Mouse (Mus musculus): Measurements from ENCODE around the gene 9030612E09Rik. TPM values are rescaled to one million over a fixed set of nuclear protein-coding genes. Genes with fewer than 3 reads are reported as not detected.
A peak's percentile ranks its signal among the peaks of the same experiment; 100 is the strongest.

The 9030612E09Rik gene
- polyA plus RNA-seq, 1 experiment from 2014 or later, result 1.5 TPM

- peak; percentile 57 for ATAC-seq (ENCODE audit: low FRiP score)
- H3K4me1 ChIP-seq (ENCODE audit: control insufficient read depth, insufficient read depth, low read length), result peaks cover 14% of the 10 kb centered on the region
- 0% methylated on average over 21 of the region's 38 CpGs for WGBS
Measured at GRCm38 (mm10) chr10:43173828-43174325, 627 bp upstream of the 9030612E09Rik start.

GRCm38 (mm10) chr10:43175156-43175601 lies 675 bp downstream of the 9030612E09Rik start:
- Histone ChIP-seq H3K4me1 (ENCODE audit: control insufficient read depth, insufficient read depth, low read length) (peaks cover 14% of the 10 kb centered on the region), H3K4me2 (peak overlapping the region; percentile 90), H3K9me3 (ENCODE audit: control insufficient read depth, low read length) (no peaks in the 10 kb centered on the region), H3K27ac (ENCODE audit: low read depth, low read length) (peak overlapping the region; percentile 85; the same call in 1 of the 2 replicates), H3K4me3 (ENCODE audit: low read depth, low read length) (peak overlapping the region; percentile 90), H3K27me3 (ENCODE audit: control insufficient read depth, insufficient read depth, low read length) (peaks cover 8% of the 10 kb centered on the region), H3K9ac (ENCODE audit: low read length) (peak overlapping the region; percentile 90), H3K36me3 (ENCODE audit: control insufficient read depth, insufficient read depth, low read length) (no peaks in the 10 kb centered on the region)
- WGBS, result under 1% methylated on average over 18 of the region's 18 CpGs
- peak; percentile 96 for DNase-seq (ENCODE audit: low spot score, missing footprints)
- peak; percentile 53 for ATAC-seq (ENCODE audit: low FRiP score)

More at GRCm38 (mm10) chr10:43173828-43174325, 627 bp upstream of the 9030612E09Rik start:
- Histone ChIP-seq H3K27ac (ENCODE audit: low read depth, low read length) (peak overlapping the region; percentile 85), H3K4me2 (peak overlapping the region; percentile 90), H3K4me3 (ENCODE audit: low read depth, low read length) (peak overlapping the region; percentile 90), H3K27me3 (ENCODE audit: control insufficient read depth, insufficient read depth, low read length) (peaks cover 8% of the 10 kb centered on the region), H3K9ac (ENCODE audit: low read length) (peak overlapping the region; percentile 90), H3K36me3 (ENCODE audit: control insufficient read depth, insufficient read depth, low read length) (no peaks in the 10 kb centered on the region), H3K9me3 (ENCODE audit: control insufficient read depth, low read length) (no peaks in the 10 kb centered on the region)
- DNase-seq (ENCODE audit: low spot score, missing footprints), result peak; percentile 95

- no peak overlapping the region for H3K4me2 ChIP-seq
- 61% methylated on average over 5 of the region's 5 CpGs for WGBS
- ATAC-seq (ENCODE audit: low FRiP score), result peak; percentile 19; the same call in 1 of the 2 replicates
- no peak for DNase-seq (ENCODE audit: low spot score, missing footprints)
- H3K36me3 ChIP-seq (ENCODE audit: control insufficient read depth, insufficient read depth, low read length), result no peaks in the 10 kb centered on the region
- H3K9me3 ChIP-seq (ENCODE audit: control insufficient read depth, low read length), result no peaks in the 10 kb centered on the region
- no peak overlapping the region for H3K27ac ChIP-seq (ENCODE audit: low read depth, low read length)
- no peaks in the 10 kb centered on the region; the same call in 1 of the 2 replicates for H3K4me1 ChIP-seq (ENCODE audit: control insufficient read depth, insufficient read depth, low read length)
- peaks cover 6% of the 10 kb centered on the region for H3K27me3 ChIP-seq (ENCODE audit: control insufficient read depth, insufficient read depth, low read length)
- no peak overlapping the region for H3K4me3 ChIP-seq (ENCODE audit: low read depth, low read length)
- H3K9ac ChIP-seq (ENCODE audit: low read length), result no peak overlapping the region
Measured at GRCm38 (mm10) chr10:43180313-43180912, 5.9 kb downstream of the 9030612E09Rik start.

- no peak for ATAC-seq (ENCODE audit: low FRiP score)
- no peaks in the 10 kb centered on the region for H3K9me3 ChIP-seq (ENCODE audit: control insufficient read depth, low read length)
- H3K9ac ChIP-seq (ENCODE audit: low read length), result no peak overlapping the region
- no peak overlapping the region for H3K4me2 ChIP-seq
- H3K4me1 ChIP-seq (ENCODE audit: control insufficient read depth, insufficient read depth, low read length), result no peaks in the 10 kb centered on the region
- H3K27me3 ChIP-seq (ENCODE audit: control insufficient read depth, insufficient read depth, low read length), result no peaks in the 10 kb centered on the region
- 90% methylated on average over 2 of the region's 2 CpGs for whole genome bisulfite sequencing
- no peak overlapping the region for H3K27ac ChIP-seq (ENCODE audit: low read depth, low read length)
- no peak for DNase-seq (ENCODE audit: low spot score, missing footprints)
- no peaks in the 10 kb centered on the region for H3K36me3 ChIP-seq (ENCODE audit: control insufficient read depth, insufficient read depth, low read length)
- H3K4me3 ChIP-seq (ENCODE audit: low read depth, low read length), result no peak overlapping the region
Measured at GRCm38 (mm10) chr10:43200206-43200605, 25.7 kb downstream of the 9030612E09Rik start.

- H3K4me2 ChIP-seq, result no peak overlapping the region
- H3K9me3 ChIP-seq (ENCODE audit: control insufficient read depth, low read length), result no peaks in the 10 kb centered on the region
- DNase-seq (ENCODE audit: low spot score, missing footprints), result no peak
- H3K36me3 ChIP-seq (ENCODE audit: control insufficient read depth, insufficient read depth, low read length), result no peaks in the 10 kb centered on the region
- no peak overlapping the region for H3K27ac ChIP-seq (ENCODE audit: low read depth, low read length)
- no peaks in the 10 kb centered on the region for H3K27me3 ChIP-seq (ENCODE audit: control insufficient read depth, insufficient read depth, low read length)
- no peaks in the 10 kb centered on the region for H3K4me1 ChIP-seq (ENCODE audit: control insufficient read depth, insufficient read depth, low read length)
- no peak for ATAC-seq (ENCODE audit: low FRiP score)
- H3K9ac ChIP-seq (ENCODE audit: low read length), result no peak overlapping the region
- 86% methylated on average over 3 of the region's 3 CpGs for WGBS
- no peak overlapping the region for H3K4me3 ChIP-seq (ENCODE audit: low read depth, low read length)
Measured at GRCm38 (mm10) chr10:43203865-43204264, 29.4 kb downstream of the 9030612E09Rik start.

GRCm38 (mm10) chr10:43211866-43212265 lies 37.4 kb downstream of the 9030612E09Rik start:
- Histone ChIP-seq H3K27me3 (ENCODE audit: control insufficient read depth, insufficient read depth, low read length) (no peaks in the 10 kb centered on the region), H3K9ac (ENCODE audit: low read length) (no peak overlapping the region), H3K4me1 (ENCODE audit: control insufficient read depth, insufficient read depth, low read length) (no peaks in the 10 kb centered on the region), H3K9me3 (ENCODE audit: control insufficient read depth, low read length) (no peaks in the 10 kb centered on the region; the same call in 1 of the 2 replicates), H3K27ac (ENCODE audit: low read depth, low read length) (no peak overlapping the region), H3K36me3 (ENCODE audit: control insufficient read depth, insufficient read depth, low read length) (no peaks in the 10 kb centered on the region), H3K4me3 (ENCODE audit: low read depth, low read length) (no peak overlapping the region), H3K4me2 (no peak overlapping the region)
- ATAC-seq (ENCODE audit: low FRiP score) (no peak), DNase-seq (ENCODE audit: low spot score, missing footprints) (no peak)
- whole genome bisulfite sequencing, result 31% methylated on average over 6 of the region's 6 CpGs

- Histone ChIP-seq H3K36me3 (ENCODE audit: control insufficient read depth, insufficient read depth, low read length) (no peaks in the 10 kb centered on the region), H3K9ac (ENCODE audit: low read length) (no peak overlapping the region), H3K4me1 (ENCODE audit: control insufficient read depth, insufficient read depth, low read length) (peaks cover 2% of the 10 kb centered on the region; the same call in 1 of the 2 replicates), H3K4me3 (ENCODE audit: low read depth, low read length) (no peak overlapping the region), H3K4me2 (no peak overlapping the region), H3K27me3 (ENCODE audit: control insufficient read depth, insufficient read depth, low read length) (no peaks in the 10 kb centered on the region), H3K27ac (ENCODE audit: low read depth, low read length) (no peak overlapping the region), H3K9me3 (ENCODE audit: control insufficient read depth, low read length) (no peaks in the 10 kb centered on the region)
- DNase-seq (ENCODE audit: low spot score, missing footprints), result no peak
- 92% methylated on average over 13 of the region's 13 CpGs for WGBS
- ATAC-seq (ENCODE audit: low FRiP score), result no peak
Measured at GRCm38 (mm10) chr10:43217361-43217900, 42.9 kb downstream of the 9030612E09Rik start.

- WGBS, result 24% methylated on average over 7 of the region's 7 CpGs
- peaks cover 2% of the 10 kb centered on the region; the same call in 1 of the 2 replicates for H3K4me1 ChIP-seq (ENCODE audit: control insufficient read depth, insufficient read depth, low read length)
- H3K36me3 ChIP-seq (ENCODE audit: control insufficient read depth, insufficient read depth, low read length), result no peaks in the 10 kb centered on the region
- peak overlapping the region; percentile 85 for H3K4me3 ChIP-seq (ENCODE audit: low read depth, low read length)
- H3K27ac ChIP-seq (ENCODE audit: low read depth, low read length), result peak overlapping the region; percentile 88; the same call in 1 of the 2 replicates
- peak overlapping the region; percentile 95 for H3K9ac ChIP-seq (ENCODE audit: low read length)
- DNase-seq (ENCODE audit: low spot score, missing footprints) (peak; percentile 86), ATAC-seq (ENCODE audit: low FRiP score) (no peak)
- no peaks in the 10 kb centered on the region for H3K9me3 ChIP-seq (ENCODE audit: control insufficient read depth, low read length)
- peak overlapping the region; percentile 64 for H3K4me2 ChIP-seq
- no peaks in the 10 kb centered on the region for H3K27me3 ChIP-seq (ENCODE audit: control insufficient read depth, insufficient read depth, low read length)
Measured at GRCm38 (mm10) chr10:43220479-43220878, 46.0 kb downstream of the 9030612E09Rik start.

Measured in midbrain, embryonic 11.5 days (tissue).